Mouse (Mus musculus): Measurements from ENCODE around the gene Sppl3.
A peak's percentile ranks its signal among the peaks of the same experiment; 100 is the strongest.
"Not testable (repeated sequence)": the region's sequence is repeated elsewhere in the genome, so short reads cannot be mapped to it uniquely, and the experiment has no call there.

The Sppl3 gene

GRCm38 (mm10) chr5:115076144-115076901 is 65.4 kb downstream of the Sppl3 start:
- peak; percentile 27 to 44 for DNase-seq

- DNase-seq: peak in 1 of 2 experiments; percentile 45
These were observed 70.7 kb downstream of the Sppl3 start for GRCm38 (mm10) chr5:115081636-115082035.

GRCm38 (mm10) chr5:115083492-115083891 is 72.6 kb downstream of the Sppl3 start:
- DNase-seq: peak; percentile 25 to 59

- no peak for DNase-seq
These were observed 74.7 kb downstream of the Sppl3 start for GRCm38 (mm10) chr5:115085675-115086074.

DNA sequence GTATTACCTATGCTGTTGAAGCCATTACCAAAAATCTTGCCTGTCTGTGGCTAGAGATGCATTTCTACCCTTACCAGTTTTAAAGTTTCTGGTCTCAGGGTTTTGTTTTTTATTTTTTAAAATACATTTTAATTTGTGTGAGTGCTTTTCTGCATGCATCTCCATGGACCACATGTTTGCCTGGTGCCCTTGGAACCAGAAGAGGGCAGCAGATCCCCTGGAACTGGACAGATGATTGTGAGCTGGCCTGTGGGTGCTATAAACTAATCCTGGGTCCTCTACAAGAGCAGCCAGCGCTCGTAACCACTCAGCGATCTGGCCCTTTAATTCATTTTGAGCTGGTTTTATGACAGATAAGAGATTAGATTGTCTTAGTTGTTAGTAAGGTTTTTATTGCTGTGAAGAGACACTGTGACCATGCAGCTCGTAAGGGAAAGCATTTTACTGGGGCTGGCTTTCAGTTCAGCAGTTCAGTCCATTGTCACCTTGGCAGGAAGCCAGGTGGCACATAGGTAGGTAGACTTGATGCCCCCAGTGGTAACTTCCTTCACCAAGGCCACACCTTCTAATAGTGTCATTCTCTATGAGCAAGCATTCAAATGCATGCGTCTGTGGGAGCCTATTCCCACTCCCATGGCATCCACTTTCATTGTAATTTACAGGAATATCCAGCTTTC is 78.8 kb downstream of the Sppl3 start:
- DNase-seq: no peak

DNA sequence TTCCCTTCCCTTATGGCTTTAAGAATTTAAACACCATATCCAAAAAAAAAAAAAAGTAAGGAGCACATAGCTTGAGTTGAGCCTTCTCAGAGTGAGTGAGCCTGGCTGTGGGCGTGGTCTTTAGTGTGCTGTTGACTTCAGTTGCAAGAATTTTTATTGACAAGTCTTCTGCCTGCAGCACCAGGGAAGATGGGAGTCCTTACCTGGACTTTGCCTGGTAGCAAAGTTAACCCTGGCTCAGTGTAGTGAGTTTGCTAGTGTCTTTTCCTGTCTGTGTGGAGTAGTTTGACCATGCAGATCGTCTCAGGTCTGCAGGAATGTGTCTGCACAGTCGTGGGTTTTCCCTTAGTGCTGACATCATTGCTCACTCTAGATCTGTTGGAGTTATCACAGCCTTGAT is 80.1 kb downstream of the Sppl3 start:
- DNase-seq: no peak

- no peak for DNase-seq
These were observed 80.8 kb downstream of the Sppl3 start for GRCm38 (mm10) chr5:115091776-115092175.

DNA sequence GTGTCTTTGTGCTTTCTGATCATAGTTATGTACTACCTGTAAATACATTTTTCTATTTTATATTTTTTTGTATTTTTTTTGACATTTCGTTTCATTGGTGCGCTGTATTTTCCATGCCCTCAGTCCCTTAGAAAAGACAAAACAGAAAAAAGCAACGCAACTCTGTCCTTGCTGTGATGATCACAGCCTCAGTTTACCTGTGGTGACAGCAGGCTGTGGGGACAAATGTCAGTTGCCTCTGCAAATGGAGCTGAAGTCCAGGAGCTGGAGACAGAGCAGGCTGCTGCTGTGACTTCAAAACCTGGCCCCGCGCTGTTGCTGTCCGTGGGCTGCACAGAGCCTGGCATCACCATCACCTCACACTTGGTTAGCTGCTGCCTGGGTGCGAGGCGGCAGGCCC is 87.3 kb downstream of the Sppl3 start, which contains the start of gene Gm10401:
Gene Gm10401, minus strand, starts transcription at position 101 of the 400 bp plus-strand sequence.
- no peak for DNase-seq

DNA sequence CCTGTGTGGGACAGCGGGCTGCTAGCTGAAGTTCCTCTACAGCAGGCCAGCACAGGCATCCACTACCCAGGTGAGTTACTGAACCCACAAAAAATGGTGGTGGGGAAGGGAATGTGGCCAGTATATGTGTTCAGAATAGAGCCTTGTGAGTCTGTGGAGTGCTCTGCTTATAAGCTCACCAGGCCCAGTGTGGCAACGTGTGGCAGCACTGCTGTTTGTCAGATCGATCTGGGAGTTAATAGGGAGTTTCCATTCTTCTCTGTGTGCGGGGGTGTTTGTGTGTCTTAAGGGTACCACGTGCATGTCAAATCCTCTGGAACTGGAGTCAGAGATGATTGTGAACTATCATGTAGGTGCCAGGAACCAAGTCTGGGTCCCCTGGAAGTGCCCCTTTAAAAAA is 88.6 kb downstream of the Sppl3 start:
- no peak for DNase-seq

- DNase-seq: no peak
These were observed 89.1 kb downstream of the Sppl3 start for GRCm38 (mm10) chr5:115099991-115100390.

GRCm38 (mm10) chr5:115100473-115100872 is 89.5 kb downstream of the Sppl3 start:
- DNase-seq: no peak

DNA sequence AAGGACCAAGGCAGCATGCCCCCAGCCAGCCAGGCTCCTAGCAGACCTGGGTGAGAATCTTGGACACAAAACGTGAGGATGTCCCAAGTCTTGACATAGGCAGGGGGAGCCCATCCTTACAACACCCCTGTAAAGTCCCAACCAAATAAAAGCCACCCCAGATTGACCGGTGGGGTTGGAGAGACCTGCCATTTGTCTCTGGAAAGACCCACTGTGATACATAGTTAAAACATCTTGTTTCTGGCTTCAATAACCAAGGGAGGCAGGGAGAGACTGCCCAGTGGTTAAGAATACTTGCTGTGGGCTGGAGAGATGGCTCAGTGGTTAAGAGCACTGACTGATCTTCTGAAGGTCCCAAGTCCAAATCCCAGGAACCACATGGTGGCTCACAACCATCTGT is 91.3 kb downstream of the Sppl3 start:
- no peak for DNase-seq

DNA sequence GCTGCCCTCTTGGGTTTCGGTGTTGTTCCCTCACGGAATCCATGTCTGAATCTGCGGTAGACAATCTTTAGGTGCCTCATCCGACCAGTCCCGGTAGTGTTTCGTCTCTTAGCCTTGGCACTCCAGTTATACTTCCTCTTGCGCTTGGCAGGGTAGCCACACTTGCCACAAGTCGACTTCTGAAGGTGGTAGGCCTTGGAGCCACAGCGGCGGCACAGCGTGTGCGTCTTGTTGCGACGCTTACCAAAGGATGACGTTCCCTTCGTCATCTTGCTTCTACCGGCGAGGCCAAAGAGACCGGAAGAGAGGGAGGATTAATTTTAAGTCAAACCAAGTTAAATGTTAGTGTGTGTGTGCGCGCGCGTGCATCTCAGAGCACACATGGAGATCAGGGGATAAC is 92.3 kb downstream of the Sppl3 start:
- not testable (repeated sequence) for DNase-seq

DNA sequence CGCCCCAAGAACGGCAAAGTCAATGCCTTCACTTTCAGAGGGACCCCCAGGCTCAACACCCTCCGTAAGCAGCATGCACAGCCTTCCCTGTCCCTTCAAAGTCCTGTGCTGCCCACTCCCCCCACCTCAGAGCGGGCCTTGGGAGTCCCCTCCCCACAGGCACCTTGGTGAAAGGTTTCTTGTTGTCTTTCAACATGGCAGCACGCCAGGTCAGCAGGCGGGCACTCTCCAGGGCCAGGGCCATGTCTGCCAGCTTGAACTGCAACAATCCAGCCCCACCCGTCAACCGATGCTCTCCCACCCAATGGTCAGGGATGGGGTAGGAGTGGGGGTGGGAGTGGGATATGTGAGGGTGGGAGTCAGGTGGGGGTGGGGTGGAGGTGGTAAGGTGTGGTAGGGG is 100.2 kb downstream of the Sppl3 start:
- no peak for DNase-seq

GRCm38 (mm10) chr5:115113244-115113643 is 102.3 kb downstream of the Sppl3 start:
- no peak for DNase-seq

DNA sequence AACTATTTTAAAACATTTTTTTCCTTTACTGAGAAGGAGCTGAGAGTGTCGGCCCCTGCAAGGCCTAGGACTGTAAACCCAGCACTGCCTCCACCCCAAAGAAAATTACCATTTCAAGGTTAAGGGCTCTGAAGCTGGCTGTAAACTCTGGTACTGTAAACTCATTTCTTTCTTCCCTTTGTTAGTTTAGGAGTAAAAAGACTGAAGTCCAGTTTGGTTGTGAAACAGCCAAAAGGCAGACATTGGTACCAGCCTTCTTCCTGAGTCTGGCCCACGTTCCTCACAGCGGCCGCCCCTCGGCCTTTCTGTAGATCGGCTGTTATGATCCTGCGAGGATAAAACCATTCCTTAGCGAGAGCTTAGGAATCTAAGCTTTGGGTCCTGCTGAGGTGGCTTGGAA is 103.6 kb downstream of the Sppl3 start:
- DNase-seq: no peak

GRCm38 (mm10) chr5:115116426-115116825 is 105.5 kb downstream of the Sppl3 start:
- DNase-seq: no peak

DNA sequence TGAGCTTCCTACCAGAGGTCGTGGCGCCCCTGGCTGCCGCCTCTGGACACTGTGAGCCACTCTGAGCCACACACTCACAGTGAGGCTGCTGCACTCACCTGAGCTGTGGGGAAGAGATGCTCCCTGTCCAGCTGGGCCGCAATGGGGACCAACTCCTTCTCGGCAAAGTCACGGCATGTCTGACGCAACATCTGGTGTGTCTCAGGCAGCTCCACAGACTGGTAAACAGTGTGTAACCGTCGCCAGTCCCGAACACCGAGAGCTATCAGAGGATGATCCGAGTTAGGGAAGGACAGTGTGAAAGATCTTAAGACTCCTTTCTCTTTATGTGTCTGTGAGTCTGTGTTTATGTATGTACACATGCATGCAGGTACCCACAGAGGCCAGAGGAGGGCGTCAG is 106.5 kb downstream of the Sppl3 start:
- no peak for DNase-seq

- peak; percentile 86 to 89 for DNase-seq
These were observed 108.1 kb downstream of the Sppl3 start, which contains the start of gene Acads for GRCm38 (mm10) chr5:115118961-115119570. Gene Acads (minus strand): TSS chr5:115119346.

DNA sequence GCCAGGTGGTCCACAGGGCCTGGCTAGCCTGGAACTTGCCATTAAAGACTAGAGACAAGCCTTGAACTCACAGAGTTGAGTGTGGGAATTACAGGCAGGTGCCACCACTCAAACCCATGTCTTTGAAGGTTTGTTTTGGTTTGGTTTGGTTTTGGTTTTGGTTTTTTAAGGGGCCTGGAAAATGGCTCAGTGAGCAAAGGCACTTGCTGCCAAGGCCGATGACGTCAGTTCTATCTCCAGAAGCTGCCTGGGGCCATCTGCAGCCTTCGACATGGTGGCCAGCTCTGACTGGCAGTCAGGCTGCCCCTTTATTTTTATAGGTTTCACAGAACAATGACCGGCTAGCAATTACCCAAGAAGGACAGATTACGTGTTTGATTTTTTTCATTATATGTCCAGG is 110.0 kb downstream of the Sppl3 start:
- no peak for DNase-seq

DNA sequence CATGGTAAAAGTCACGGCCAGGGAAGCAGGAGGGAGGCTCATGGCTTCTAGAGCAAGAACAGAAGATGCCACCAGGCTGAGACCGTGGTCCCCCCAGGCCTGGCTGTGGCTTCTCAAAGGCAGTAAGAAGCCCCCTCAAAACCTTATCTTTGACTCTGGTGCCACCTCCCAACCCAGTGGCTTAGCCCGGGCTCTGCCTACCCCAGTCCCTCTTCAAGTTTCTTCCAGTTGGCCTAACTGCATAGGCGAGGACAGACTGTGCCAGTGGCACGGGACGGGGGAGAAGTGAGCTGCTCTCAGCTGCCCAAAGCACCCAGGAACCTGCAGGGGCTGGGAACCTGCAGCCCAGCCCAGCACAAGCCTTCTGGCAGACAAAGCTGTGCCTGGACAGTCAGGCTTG is 113.8 kb downstream of the Sppl3 start:
- DNase-seq: no peak

DNA sequence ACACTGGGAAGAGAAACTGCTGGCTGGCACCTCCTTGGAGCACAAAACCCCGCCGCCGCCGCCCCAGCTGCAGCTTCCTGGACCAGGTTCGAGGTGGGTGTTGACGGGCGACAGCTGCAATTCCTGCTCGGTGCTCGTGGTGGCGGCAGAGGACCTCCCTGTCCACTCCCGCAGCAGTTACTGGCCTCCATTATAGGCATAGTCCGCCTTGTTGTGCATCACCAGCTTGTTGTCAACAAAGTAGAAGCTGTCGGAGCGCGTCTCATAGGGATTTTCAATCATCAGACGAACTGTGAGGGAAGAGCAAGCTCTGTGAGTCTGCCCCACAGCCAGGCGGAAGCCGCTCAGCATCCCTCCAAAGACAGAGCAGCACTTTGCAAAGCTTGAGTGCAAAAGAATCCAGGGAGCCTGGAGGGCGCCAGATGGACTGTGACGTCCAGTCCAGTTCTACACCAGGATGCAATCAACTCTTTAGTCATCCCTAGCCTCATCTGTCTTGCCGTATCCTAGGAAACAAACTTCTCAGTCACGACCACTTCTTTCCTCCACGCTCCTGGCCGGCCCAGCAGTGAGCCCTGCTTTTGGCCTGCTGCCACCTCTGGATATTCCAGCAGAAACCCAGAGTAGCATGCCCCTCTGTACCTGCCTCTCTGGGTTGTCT is 114.4 kb downstream of the Sppl3 start:
- DNase-seq: peak; percentile 76 to 78

DNA sequence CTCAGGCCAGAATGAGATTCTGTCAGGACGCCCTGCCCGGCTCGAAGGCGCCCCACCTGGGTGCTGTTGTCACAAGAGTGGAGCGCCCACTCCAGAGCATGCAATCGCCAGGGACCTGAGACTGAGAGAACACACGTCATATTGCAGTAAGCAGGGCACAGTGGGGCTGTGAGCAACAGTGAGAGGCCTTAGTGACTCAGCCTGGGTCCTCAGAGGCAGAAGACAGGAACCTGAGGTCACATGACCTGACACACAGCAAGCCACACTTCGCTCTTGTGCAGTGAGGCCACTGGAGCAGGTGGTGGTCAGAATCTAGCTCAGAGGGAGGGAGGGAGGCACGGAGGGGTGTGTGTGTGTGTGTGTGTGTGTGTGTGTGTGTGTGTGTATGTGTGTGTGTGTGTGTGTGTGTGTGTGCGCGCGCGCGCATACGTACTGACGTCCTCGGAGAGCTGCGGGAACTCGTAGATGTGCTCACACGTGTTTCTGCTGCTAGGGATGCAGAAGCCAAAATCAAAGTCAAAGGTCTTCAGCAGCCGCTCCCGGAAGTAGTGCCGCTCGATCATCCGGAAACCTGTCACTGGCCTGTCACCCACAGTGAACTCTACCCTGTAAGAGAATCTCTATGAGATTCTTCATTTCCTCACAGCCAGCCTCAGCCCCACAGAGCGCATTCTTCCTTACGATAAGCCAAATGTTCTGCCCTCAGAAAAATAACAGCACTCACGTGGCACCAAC is 115.8 kb downstream of the Sppl3 start:
- DNase-seq: no peak

Measured in thymus, adult 18-20 months (tissue).